Mouse (Mus musculus) cerebellum, adult 2 months (tissue): ENCODE results near the gene Lypd8.

Experiments
- CTCF ChIP-seq: fragments of 200-500 bp; IDR thresholded peaks from 2 replicates; pipeline ENCODE4 v1.5.1; 2011; ENCODE audit warnings: low read depth, mild to moderate bottlenecking, control low read depth, low read length, moderate library complexity, borderline replicate concordance; ENCODE audit not compliant: insufficient read depth
- POLR2A ChIP-seq: fragments of 200-500 bp; IDR thresholded peaks from 2 replicates; pipeline ENCODE4 v1.6.1; 2011; ENCODE audit warnings: low read length, control low read depth, borderline replicate concordance; ENCODE audit not compliant: insufficient read depth

DNA sequence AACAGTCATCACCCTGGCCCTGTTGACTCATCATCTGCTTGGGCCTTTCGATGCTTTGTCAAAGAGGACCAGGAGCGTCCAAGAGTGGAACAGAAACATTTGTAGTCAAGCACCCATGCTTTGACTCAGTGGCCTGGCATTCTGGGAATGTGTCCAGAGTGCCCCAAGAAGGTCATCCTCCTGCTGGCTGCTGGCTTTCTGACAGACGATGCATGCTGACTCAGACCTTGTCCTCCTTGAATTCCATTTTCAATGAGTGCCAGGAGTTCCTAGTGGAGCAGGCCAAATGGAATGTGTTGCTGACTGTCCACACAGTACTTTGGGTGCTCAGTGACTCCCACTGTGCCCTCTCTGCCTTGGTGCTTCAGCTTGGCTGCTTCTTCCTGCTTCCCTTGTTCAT, 44.1 kb upstream of the Lypd8 start:
- no peak for TF ChIP-seq CTCF
- no peak for TF ChIP-seq POLR2A
